Mouse (Mus musculus) limb, embryonic 14.5 days (tissue): ENCODE results near the gene Ttn. TPM values are rescaled to one million over a fixed set of nuclear protein-coding genes. Genes with fewer than 3 reads are reported as not detected.
A peak's percentile ranks its signal among the peaks of the same experiment; 100 is the strongest.

Source experiments
- ATAC-seq: fragments of 200-750 bp; cut with Nextera tagmentation; 2 replicates; pipeline ENCODE4 v1.8.0; 2017; ENCODE audit warnings: low read depth, moderate number of reproducible peaks, moderate TSS enrichment; ENCODE audit not compliant: low FRiP score
- DNase-seq: peaks from one replicate; pipeline ENCODE4 v3.0.0-alpha.2; 2015; ENCODE audit warnings: low spot score
- H3K27ac ChIP-seq: fragments of 300-500 bp; sonication (generic); replicated peaks from 2 replicates; pipeline ENCODE4 v1.5.1; 2014; ENCODE audit warnings: low read depth, mild to moderate bottlenecking, low read length, moderate library complexity, mixed read lengths
- H3K27me3 ChIP-seq: fragments of 300-500 bp; sonication (generic); 2 replicates; pipeline ENCODE4 v1.6.1; 2014; ENCODE audit warnings: low read length, mixed read lengths; ENCODE audit not compliant: control insufficient read depth, insufficient read depth
- H3K36me3 ChIP-seq: fragments of 300-500 bp; sonication (generic); 2 replicates; pipeline ENCODE4 v1.6.1; 2014; ENCODE audit warnings: mild to moderate bottlenecking, low read length, moderate library complexity, mixed read lengths; ENCODE audit not compliant: control insufficient read depth, insufficient read depth
- H3K4me1 ChIP-seq: fragments of 300-500 bp; sonication (generic); 2 replicates; pipeline ENCODE4 v1.6.1; 2014; ENCODE audit warnings: antibody characterized with exemption, low read length, mixed read lengths; ENCODE audit not compliant: control insufficient read depth, insufficient read depth
- H3K4me2 ChIP-seq: fragments of 300-500 bp; sonication (generic); replicated peaks from 2 replicates; pipeline ENCODE4 v1.6.1; 2014; ENCODE audit warnings: low read depth, mild to moderate bottlenecking, low read length, moderate library complexity; ENCODE audit not compliant: severe bottlenecking
- H3K4me3 ChIP-seq: fragments of 300-500 bp; sonication (generic); replicated peaks from 2 replicates; pipeline ENCODE4 v1.5.1; 2014; ENCODE audit warnings: low read length
- H3K9ac ChIP-seq: fragments of 300-500 bp; sonication (generic); 2 replicates; pipeline ENCODE4 v1.6.1; 2014; ENCODE audit warnings: mild to moderate bottlenecking, low read depth, low read length, moderate library complexity; ENCODE audit not compliant: severe bottlenecking
- H3K9me3 ChIP-seq: fragments of 300-500 bp; sonication (generic); 2 replicates; pipeline ENCODE4 v1.6.1; 2016; ENCODE audit warnings: low read length; ENCODE audit not compliant: control insufficient read depth
- POLR2A ChIP-seq: fragments of 200-500 bp; IDR thresholded peaks from 2 replicates; pipeline ENCODE4 v1.8.0; 2012; ENCODE audit warnings: inconsistent platforms, mild to moderate bottlenecking, moderate library complexity, borderline replicate concordance; ENCODE audit not compliant: insufficient read depth, insufficient read length; ENCODE audit errors: extremely low read depth
- WGBS: fragments of 180-500 bp; shearing (Covaris S2); extraction: QIAGEN DNeasy Blood & Tissue Kit; methylation state at CpG from one replicate; pipeline ENCODE4 v1.1.7; 2014; 5-methylcytosine and 5-hydroxymethylcytosine counted together
- polyA plus RNA-seq, 2 experiments: library from polyadenylated mRNA; depleted of rRNA in 1 of 2; stranded (reverse) in 1 of 2; unstranded in 1 of 2; fragments of >200 nt; fragmentation: Nextera tagmentation in 1 of 2; extraction: Ambion mirVana in 1 of 2; gene quantifications; 2 replicates each; pipeline versions ENCODE4 v1.2.1 to v1.2.3; 2012 to 2014

Ttn gene
- polyA plus RNA-seq, 2 experiments: 15.8 to 99.0 TPM

DNA sequence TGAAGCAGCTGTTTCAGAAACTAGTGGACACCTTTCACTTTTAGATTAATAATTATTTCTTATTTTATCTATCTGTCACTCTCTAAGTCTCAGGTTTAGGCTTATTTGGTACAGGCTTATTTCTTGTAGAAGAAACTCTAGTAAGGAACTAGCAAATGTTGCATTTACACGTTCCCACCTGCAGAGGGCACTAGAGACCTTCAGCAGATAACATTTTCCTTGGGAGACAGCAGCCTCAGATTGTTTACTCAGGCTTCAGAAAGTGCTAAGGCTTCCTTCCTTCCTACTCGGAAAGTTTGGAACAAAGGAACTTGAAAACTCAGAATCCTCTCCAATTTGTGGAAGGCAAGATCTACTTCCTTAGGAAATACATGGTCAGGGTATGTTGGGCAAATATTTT, 52.6 kb downstream of the Ttn start:
- Histone ChIP-seq H3K9me3 (no peaks in the 10 kb centered on the region), H3K36me3 (no peaks in the 10 kb centered on the region), H3K4me2 (no peak overlapping the region), H3K27me3 (no peaks in the 10 kb centered on the region), H3K27ac (no peak overlapping the region), H3K4me1 (no peaks in the 10 kb centered on the region), H3K4me3 (no peak overlapping the region), H3K9ac (no peak overlapping the region)
- no peak for ATAC-seq
- peak; percentile 71 for DNase-seq
- WGBS: 1% methylated on average over 2 of the region's 2 CpGs
- no peak for TF ChIP-seq POLR2A

DNA sequence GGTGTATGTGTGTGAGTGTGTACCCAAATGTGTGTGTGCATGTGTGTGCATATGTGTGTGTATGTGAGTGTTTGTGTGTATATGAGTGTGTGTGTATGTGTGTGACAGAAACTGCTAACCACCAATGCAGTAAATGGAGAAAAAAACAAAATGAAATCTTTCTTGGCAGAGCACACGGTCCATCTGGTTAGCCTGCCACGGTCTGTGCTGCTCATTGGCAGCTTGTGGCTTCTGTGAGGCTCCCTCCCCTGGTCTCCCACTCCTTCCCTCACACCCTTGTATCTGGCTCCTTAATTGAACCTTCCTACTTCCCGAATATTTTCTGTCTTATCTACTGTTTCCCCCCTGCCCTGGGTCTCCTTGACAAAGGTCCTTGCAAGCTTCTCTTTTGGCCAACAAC, 53.5 kb downstream of the Ttn start:
- no peaks in the 10 kb centered on the region for H3K4me1 ChIP-seq
- no peak for TF ChIP-seq POLR2A
- no peak overlapping the region for H3K9ac ChIP-seq
- no peaks in the 10 kb centered on the region for H3K27me3 ChIP-seq
- no peak overlapping the region for H3K4me2 ChIP-seq
- DNase-seq (no peak), ATAC-seq (no peak)
- no peak overlapping the region for H3K27ac ChIP-seq
- no peaks in the 10 kb centered on the region for H3K36me3 ChIP-seq
- WGBS: 63% methylated on average over 3 of the region's 3 CpGs
- no peak overlapping the region for H3K4me3 ChIP-seq
- no peaks in the 10 kb centered on the region for H3K9me3 ChIP-seq

DNA sequence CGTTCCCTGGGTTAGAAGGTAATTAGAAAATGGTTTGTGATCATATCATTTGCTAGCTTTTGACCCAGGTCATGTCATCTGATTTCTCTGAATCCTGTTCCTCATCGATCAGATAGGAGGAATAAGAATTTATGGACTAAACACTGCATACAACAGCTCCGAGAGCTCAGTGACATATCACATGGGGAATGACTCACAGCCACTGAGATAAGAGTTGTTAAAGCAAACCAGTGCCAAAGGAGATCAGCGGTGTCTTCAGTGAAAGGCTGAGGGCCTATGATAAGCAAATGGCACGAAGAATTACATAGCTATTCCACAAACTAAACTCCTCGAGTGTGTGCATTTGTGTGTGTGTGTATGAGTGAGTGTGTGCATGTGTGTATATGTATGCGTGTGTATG, 54.0 kb downstream of the Ttn start:
- 82% methylated on average over 7 of the region's 7 CpGs for WGBS
- no peak for TF ChIP-seq POLR2A
- no peak overlapping the region for H3K27ac ChIP-seq
- H3K27me3 ChIP-seq: no peaks in the 10 kb centered on the region
- no peaks in the 10 kb centered on the region for H3K4me1 ChIP-seq
- no peak overlapping the region for H3K4me2 ChIP-seq
- H3K36me3 ChIP-seq: no peaks in the 10 kb centered on the region
- H3K4me3 ChIP-seq: no peak overlapping the region
- no peak for DNase-seq
- ATAC-seq: no peak
- no peaks in the 10 kb centered on the region for H3K9me3 ChIP-seq
- no peak overlapping the region for H3K9ac ChIP-seq

DNA sequence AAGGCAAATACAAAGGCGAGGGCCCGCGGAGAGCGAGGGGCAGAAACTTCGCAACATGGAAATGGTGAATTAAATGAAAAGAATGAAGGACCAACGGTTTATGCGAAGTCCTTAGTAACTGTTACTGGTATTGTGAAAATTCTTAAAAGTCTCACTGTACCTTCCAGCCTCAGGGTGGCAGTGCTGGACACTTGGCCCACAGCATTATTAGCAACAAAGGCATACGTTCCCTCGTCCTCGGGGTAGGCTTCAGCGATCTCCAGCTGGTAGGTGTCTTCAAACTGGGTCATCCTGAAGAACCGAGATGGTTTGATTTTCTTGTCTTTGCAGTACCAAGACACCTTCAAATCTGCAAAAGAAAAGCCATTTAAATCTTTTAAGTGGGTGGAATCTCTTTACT, 55.4 kb downstream of the Ttn start:
- H3K4me3 ChIP-seq: no peak overlapping the region
- H3K27me3 ChIP-seq: no peaks in the 10 kb centered on the region
- WGBS: 71% methylated on average over 12 of the region's 12 CpGs
- no peaks in the 10 kb centered on the region for H3K4me1 ChIP-seq
- H3K9ac ChIP-seq: no peak overlapping the region
- no peak overlapping the region for H3K27ac ChIP-seq
- ATAC-seq: no peak
- no peak overlapping the region for H3K4me2 ChIP-seq
- H3K36me3 ChIP-seq: no peaks in the 10 kb centered on the region
- no peak for TF ChIP-seq POLR2A
- DNase-seq: no peak
- H3K9me3 ChIP-seq: no peaks in the 10 kb centered on the region

DNA sequence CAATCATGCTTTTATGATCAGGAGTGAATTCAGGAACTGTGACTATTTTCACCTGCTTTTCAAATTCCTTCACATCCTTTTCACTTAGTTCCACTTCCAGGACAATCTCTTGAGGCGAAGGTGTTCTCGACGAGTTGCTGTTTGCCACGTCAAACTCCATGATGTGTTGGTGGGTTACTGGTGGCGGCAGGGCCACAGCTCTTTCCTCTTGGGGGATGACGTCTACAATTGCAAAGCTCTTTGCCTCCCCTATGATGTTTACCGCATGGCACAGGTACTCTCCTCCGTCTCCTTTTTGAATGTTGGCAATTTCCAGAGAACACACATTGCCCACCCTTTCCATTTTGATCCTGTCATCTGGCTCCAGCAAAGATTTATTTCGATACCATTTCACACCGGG, 67.4 kb downstream of the Ttn start:
- no peak for DNase-seq
- no peak overlapping the region for H3K4me3 ChIP-seq
- no peak for ATAC-seq
- 91% methylated on average over 10 of the region's 10 CpGs for WGBS
- no peak overlapping the region for H3K4me2 ChIP-seq
- no peaks in the 10 kb centered on the region for H3K9me3 ChIP-seq
- no peaks in the 10 kb centered on the region for H3K36me3 ChIP-seq
- H3K27me3 ChIP-seq: no peaks in the 10 kb centered on the region
- H3K27ac ChIP-seq: no peak overlapping the region
- no peaks in the 10 kb centered on the region for H3K4me1 ChIP-seq
- TF ChIP-seq POLR2A: no peak
- H3K9ac ChIP-seq: no peak overlapping the region

DNA sequence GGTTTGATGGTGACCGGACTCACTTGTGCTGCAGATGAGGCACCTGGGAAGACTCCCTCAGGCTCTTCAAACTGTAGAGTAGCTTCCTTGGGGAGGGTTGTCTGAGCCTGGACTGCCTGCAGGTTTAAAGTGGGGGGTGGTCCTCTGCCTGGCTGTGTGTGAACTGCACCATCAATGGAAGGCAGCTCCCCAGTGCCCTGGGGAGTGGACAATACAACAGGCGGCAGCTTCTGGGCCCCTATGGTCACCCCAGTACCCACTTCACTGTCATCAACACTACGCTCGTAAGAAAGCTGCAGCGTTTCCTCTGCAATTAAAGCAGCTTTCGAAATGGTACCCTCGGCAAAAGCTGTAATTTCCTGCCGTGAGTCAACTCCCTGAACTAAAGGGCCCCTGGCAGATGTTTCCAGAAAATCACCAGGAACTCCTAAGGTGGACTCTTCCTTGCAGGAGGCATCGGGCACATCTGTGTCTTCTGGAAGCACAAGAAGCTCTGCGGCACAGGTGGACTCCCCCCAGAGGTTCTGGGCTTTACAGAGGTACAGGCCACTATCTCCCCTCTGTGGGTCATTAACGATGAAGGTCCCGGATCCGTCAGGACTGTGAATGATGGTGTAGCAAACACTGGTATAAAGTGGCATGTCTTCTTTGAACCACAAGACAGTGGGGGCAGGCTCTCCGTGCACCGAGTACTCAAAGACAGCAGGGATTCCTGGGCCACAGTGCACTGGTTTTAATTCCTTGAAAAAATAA, 73.5 kb downstream of the Ttn start:
- Histone ChIP-seq H3K4me2 (no peak overlapping the region), H3K36me3 (no peaks in the 10 kb centered on the region), H3K9me3 (no peaks in the 10 kb centered on the region), H3K4me1 (no peaks in the 10 kb centered on the region), H3K27ac (no peak overlapping the region), H3K9ac (no peak overlapping the region), H3K4me3 (no peak overlapping the region), H3K27me3 (no peaks in the 10 kb centered on the region)
- TF ChIP-seq POLR2A: no peak
- DNase-seq (no peak), ATAC-seq (no peak)
- WGBS: 49% methylated on average over 15 of the region's 15 CpGs
